In genomic region chr16:89986672-89987362, GRCm38 (mm10) we compare ENCODE assay signal across 10 mouse cellular contexts.
A peak's percentile ranks its signal among the peaks of the same experiment; 100 is the strongest.
DNase-seq lines count a peak whose midpoint lies in the region; ATAC-seq and TF ChIP-seq lines count a peak whose summit lies in the region.
"Had no signal": no experiment of that assay in that cellular context is flagged by ENCODE, and none has a peak within 500 bp of the region (broad histone marks: within the 10 kb centered on the region; RNA-seq: fewer than 3 reads in every experiment).

No protein-coding gene starts in this region.

- no peak overlapping the region for H3K27ac ChIP-seq in kidney, embryonic 15.5 days
- H3K27ac ChIP-seq in bone marrow macrophage, adult 2 months (ENCODE audit: insufficient read depth, low read depth, low read length) = no peak overlapping the region
- H3K27ac ChIP-seq: lung, embryonic 15.5 days had no signal

- H3K36me3 ChIP-seq in kidney, embryonic 15.5 days = no peaks in the 10 kb centered on the region
- H3K36me3 ChIP-seq: lung, embryonic 15.5 days had no signal

- no peak for TF ChIP-seq POLR2A in bone marrow macrophage, adult 2 months (IDR thresholded peaks at IDR 0.05; ENCODE audit: borderline replicate concordance, low read depth, low read length)

- no peak overlapping the region for H3K9ac ChIP-seq in kidney, embryonic 15.5 days
- H3K9ac ChIP-seq: lung, embryonic 15.5 days had no signal

- no peak overlapping the region for H3K4me2 ChIP-seq in kidney, embryonic 15.5 days
- H3K4me2 ChIP-seq: lung, embryonic 15.5 days had no signal

- H3K27me3 ChIP-seq in kidney, embryonic 15.5 days = no peaks in the 10 kb centered on the region
- H3K27me3 ChIP-seq: lung, embryonic 15.5 days had no signal

- H3K9me3 ChIP-seq in kidney, embryonic 15.5 days (replicated peaks) = no peaks in the 10 kb centered on the region
- H3K9me3 ChIP-seq: lung, embryonic 15.5 days had no signal

- DNase-seq in kidney, postnatal 36 days = no peak
- peak; percentile 37 for DNase-seq in retina, embryonic 14.5 days (ENCODE audit: low spot score)
- no peak for DNase-seq in gastrocnemius, adult 18-20 months (ENCODE audit: low spot score)
- DNase-seq in layer of hippocampus, adult 18-20 months (ENCODE audit: low spot score in 2 of 2) = no peak
- DNase-seq: cerebellum, adult 11-12 months had no signal

- no peak for TF ChIP-seq CTCF in bone marrow macrophage, adult 2 months (IDR thresholded peaks at IDR 0.05; ENCODE audit: low read depth, low read length)

- 71% methylated on average over 18 of the region's 18 CpGs for WGBS in kidney, embryonic 15.5 days

- H3K4me1 ChIP-seq in kidney, embryonic 15.5 days = peaks cover 17% of the 10 kb centered on the region
- H3K4me1 ChIP-seq in bone marrow macrophage, adult 2 months (ENCODE audit: control insufficient read depth, insufficient read depth, low read length) = peaks cover 12% of the 10 kb centered on the region; the same call in 1 of the 2 replicates

- H3K4me3 ChIP-seq in kidney, embryonic 15.5 days (replicated peaks) = no peak overlapping the region
- 0 out of 2 replicates have a peak overlapping the region, but pooled peaks have one; percentile 34 for H3K4me3 ChIP-seq in bone marrow macrophage, adult 2 months (ENCODE audit: insufficient read depth, low read length)
- H3K4me3 ChIP-seq: lung, embryonic 15.5 days had no signal

- ATAC-seq in kidney, embryonic 15.5 days (replicated peaks; ENCODE audit: low FRiP score) = peak; percentile 72
- ATAC-seq in inflammation-experienced regulatory T-cells, adult 6 months = peak; percentile 61
- no peak for ATAC-seq in cerebellum, adult (ENCODE audit: insufficient number of reproducible peaks, low FRiP score, low TSS enrichment)
